Mouse (Mus musculus) heart, adult 2 months (tissue): ENCODE results near the gene Slc6a8.

Source experiments
- CTCF ChIP-seq: fragments of 200-600 bp; IDR thresholded peaks from 2 replicates; pipeline ENCODE4 v1.8.1; 2022; ENCODE audit warnings: antibody characterized with exemption, mild to moderate bottlenecking, moderate library complexity
- EP300 ChIP-seq: fragments of 200-500 bp; IDR thresholded peaks from 2 replicates; pipeline ENCODE4 v1.6.1; 2011; ENCODE audit warnings: low read depth, low read length, control low read depth; ENCODE audit not compliant: insufficient read depth
- POLR2A ChIP-seq: fragments of 200-500 bp; IDR thresholded peaks from 2 replicates; pipeline ENCODE4 v1.6.1; 2011; ENCODE audit warnings: mild to moderate bottlenecking, low read depth, low read length, control low read depth; ENCODE audit not compliant: insufficient read depth

DNA sequence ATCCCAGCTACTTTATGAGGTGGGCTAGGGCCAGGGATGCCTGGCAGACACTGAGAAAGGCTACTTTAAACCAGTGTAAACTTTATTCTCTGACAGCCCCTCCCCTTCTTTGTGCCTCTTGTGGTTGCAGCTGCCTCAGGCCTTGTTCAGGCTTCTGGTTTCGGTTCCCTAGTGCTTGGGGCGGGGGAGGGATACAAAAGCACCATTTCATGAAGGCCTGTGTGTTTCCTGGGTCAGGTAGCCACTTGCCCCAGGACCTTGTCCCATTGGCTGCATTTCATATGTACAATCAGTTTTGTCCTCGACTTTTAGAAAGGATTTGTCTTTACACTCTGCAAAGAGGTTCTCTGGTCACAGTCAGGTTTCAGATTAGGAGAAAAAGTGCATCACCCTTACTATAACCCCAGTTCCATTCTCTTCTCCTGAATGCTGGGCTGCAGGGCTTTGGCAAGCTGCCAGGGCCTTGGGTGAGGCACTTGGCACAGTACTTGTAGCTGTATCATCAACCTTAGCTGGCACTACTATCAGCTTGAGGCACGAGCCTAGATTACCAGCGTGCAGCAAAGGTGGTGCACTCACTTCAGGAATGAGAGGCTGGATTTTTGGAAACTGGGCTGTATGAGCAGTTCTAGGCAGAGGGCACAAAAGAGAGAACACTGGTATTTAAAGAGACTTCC is 45.9 kb downstream of the Slc6a8 start:
- TF ChIP-seq POLR2A (no peak), CTCF (no peak), EP300 (no peak)
